Mouse (Mus musculus): ENCODE data around the gene Plcxd2.

Plcxd2 gene

DNA sequence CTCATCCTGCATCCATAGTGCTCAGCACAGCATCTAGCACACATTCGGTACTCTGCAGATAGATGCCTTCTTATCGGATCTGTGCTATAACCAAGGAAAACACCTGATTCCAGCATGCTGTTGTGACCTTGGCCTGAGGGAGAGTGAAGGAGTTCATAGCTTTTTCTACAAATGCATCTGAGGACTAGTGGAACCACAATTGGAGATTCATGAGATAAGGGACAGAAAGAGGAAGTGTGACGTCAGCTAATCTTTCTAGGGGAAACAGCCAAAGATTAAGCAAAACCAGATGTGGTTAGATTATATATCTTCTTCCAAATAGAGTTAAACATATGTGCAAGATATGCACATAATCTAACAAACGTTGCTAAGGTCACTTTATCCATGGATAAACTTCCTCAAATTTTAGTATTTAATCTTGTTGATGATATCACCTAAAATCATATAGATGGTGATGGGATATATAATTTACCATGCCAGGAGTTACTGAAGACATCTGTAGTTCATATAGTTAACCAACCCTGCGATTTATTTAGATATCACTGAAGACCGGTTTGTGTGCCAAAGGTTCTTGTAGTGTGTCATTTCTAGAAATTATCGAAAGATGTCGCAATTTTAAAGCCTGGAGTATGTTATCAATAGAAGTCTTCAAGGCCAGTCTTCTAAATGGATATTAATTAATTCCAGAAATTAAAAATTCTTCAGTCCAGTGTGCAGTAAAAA is 67.7 kb downstream of the Plcxd2 start:
- DNase-seq (ENCODE audit: extremely low read depth, insufficient read length, low spot score): no peak

DNA sequence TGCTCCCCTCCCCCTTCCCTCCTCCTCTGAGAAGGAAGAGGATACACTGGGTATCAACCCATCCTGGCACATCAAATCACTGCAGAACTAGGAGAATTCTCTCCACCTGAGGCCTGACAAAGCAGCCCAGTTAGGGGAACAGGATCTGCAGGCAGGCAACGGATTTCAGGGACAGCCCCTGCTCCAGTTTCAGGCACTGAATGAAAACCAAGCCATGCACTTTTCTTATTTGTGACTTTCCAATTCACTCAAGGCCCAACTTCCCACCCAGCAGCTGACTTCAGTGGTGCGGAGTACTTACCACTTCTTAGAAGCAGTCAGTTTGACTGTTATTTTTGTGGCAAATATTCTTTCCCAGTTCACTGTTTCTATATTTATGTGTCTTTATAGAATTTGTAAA is 69.3 kb downstream of the Plcxd2 start:
- DNase-seq (ENCODE audit: extremely low read depth, insufficient read length, low spot score): no peak

DNA sequence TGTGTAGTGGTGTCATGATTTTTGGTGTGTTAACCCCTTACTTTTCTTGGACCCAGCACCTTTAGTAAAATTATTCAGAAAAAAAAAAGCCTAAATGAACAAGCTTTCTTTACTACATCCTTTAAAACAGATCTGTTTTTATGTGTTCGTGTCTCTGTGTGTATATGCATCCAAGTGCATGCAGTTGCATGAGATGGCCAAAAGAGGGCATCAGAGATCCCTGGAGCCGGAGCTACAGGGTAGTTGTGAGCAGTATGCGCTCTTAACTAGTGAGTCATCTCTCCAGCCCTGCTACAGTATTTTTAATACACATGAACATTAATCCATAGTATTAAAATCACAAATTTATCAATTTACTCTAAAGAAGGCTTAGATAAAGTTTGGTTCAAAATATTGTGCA is 70.6 kb downstream of the Plcxd2 start:
- DNase-seq (ENCODE audit: extremely low read depth, insufficient read length, low spot score): no peak

DNA sequence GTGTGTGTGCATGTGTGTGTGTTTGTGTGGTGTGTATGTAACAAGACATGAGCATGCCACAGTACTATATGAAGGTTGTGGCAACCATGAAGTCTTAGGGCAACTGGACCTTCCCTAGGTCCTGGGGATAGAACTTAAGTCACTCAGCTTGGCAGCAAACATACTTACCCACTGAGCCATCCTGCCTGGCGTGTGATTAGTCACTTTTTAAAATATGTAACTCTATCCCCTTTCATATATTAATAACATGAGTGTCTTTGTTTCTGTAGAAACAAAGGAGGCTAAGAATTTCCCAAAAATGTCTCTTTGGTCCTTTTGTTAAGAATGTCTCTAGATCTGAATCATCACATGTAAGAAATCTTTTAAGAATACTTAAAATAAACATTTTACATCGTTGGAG is 72.6 kb downstream of the Plcxd2 start:
- DNase-seq (ENCODE audit: extremely low read depth, insufficient read length, low spot score): peak; percentile 9

DNA sequence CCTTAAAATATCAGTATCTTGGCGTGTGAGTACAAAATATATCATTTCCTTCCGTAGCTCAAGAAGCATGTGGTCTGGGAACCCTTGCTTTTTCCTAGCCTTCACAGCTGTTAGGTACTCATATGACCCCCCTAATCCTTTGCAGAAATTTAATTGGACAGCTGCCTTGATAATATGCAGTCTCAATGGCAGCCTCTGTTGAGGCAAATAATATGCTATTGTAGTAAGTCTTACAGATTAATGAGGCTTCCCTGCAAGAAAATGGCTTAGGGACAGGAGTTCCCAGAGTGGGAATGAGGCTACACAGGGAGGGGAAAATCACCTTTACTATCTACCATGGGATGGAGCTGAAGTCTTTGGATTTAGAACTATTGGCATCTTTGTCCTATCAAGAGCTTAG is 73.5 kb downstream of the Plcxd2 start:
- DNase-seq (ENCODE audit: extremely low read depth, insufficient read length, low spot score): no peak

DNA sequence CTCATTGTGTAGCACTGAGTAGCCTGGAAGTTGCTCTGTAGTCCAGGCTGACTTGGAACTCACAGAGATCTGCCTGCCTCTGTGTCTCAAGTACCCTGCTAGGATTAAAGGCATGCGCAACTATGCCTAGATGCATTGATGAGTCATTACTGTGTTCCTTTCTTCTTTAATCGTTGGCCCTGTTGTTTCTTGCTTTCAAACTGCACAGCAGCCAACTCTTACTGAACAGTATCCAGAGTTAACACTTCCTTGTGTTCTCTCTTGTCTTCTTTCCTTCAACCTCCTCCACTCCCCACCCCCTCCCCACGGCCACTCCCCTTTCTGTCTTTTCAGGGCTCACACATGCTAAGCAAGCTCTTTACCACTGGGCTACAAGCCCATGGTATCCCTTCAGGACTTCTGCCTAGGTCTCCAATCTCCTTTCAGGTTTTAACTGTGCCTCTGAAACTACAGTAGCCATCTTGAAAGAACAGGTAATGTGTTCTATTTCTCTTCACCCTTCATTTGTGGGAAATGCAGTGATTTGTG is 74.0 kb downstream of the Plcxd2 start:
- peak; percentile 7 for DNase-seq (ENCODE audit: extremely low read depth, insufficient read length, low spot score)

DNA sequence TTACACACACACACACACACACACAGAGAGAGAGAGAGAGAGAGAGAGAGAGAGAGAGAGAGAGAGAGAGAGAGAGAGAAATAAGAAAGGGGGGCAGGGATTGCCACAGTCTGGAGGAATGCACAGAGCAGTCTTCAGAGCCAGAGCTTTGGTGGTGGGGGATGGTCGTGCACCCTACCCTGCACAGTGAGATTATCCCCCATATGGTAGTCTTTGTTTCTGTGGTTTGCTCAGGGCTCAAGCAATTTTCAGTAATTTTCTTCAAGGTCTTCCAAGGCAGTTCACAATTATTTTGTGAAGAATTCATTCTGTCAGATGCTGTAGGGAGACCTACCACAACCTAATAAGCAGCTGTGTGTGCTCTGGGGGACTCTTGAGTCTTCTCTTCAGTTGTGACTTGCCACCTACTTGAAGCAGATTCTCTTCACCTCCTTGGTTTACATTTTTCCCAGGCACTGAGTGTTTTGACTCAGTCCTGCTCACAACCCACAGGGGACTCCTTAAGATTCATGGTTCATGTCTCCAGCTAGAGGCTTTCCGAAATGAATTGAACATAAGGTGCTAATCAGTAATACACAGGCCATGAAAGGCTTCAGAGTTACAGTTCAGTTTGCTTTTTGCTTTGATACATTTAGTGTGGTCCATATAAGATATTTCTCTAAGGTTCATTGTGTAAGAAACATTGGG is 75.2 kb downstream of the Plcxd2 start:
- no peak for DNase-seq (ENCODE audit: extremely low read depth, insufficient read length, low spot score)

DNA sequence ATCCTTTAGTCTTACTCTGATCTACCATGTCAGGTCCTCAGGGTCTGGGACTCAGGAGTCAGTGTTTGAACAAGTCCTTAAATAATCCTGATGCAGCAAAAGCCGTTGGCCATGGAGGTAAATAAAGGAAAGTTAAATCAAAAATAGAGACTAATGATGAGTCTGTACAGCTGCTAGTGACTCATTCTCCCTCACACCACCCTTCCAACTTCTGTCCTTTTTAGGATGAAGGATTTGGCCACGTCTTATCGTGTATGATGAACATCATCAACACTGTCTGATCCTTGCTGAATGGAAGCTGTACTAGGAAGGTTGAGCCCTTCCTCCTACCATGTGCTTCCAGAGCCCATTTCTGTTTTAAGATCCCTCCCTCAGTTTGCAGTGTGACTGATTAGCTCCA is 79.7 kb downstream of the Plcxd2 start:
- peak; percentile 13 for DNase-seq (ENCODE audit: extremely low read depth, insufficient read length, low spot score)

DNA sequence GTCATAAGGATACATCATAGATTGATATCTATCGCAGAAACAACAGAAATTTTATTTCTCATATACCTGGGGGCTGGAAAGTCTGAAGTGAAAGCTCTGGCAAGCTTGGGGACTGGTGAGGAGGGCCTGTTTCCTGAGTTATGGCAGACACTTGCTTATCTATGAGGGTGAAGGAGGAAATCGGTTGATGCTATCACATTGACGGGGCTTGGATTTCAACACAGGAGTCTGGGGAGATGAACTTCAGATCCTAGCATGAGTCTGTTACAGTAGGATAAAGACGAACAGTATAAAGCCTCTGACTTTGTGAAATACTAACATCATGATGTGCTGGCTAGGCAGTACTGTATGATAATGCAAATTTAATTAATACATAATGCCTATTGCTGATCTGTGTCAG is 81.9 kb downstream of the Plcxd2 start:
- no peak for DNase-seq (ENCODE audit: extremely low read depth, insufficient read length, low spot score)

DNA sequence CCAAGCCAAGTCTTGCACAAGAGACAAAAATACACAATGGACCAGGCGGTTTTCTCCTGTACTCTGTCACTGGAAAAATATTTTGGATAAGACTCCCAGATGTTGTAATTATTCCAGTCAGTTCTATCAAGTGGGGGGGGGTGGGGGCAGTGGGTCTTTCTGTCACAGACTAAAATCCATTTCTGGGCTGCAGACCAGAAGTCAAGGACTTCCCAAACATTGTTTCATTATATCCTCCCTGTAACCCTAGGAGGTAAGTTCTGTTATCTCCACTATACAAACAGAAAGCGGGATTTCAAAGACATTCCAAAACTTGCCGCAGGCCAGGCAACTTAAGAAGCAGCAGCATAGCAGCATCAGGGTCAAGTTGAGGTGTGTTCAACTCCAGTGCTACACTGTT is 82.4 kb downstream of the Plcxd2 start:
- no peak for DNase-seq (ENCODE audit: extremely low read depth, insufficient read length, low spot score)

DNA sequence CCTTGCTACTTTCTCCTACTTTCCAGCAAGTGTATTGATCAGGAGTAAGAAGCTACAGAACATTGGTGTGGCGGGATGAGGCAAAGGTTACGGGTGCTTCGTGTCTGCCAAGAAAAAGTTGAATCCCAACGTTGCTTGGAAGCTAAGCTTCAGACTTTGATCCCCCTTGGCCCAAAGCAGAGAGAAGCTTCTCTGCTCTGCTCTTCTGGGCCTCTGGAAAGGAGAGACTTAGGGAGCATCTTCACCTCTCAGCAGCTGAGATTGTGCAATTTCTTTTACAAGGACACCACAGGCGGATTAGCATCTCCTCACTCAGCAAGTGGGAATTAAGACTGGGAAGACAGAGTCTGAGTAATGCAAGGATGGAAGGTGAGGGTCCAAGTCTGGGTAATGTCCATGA is 83.1 kb downstream of the Plcxd2 start:
- no peak for DNase-seq (ENCODE audit: extremely low read depth, insufficient read length, low spot score)

DNA sequence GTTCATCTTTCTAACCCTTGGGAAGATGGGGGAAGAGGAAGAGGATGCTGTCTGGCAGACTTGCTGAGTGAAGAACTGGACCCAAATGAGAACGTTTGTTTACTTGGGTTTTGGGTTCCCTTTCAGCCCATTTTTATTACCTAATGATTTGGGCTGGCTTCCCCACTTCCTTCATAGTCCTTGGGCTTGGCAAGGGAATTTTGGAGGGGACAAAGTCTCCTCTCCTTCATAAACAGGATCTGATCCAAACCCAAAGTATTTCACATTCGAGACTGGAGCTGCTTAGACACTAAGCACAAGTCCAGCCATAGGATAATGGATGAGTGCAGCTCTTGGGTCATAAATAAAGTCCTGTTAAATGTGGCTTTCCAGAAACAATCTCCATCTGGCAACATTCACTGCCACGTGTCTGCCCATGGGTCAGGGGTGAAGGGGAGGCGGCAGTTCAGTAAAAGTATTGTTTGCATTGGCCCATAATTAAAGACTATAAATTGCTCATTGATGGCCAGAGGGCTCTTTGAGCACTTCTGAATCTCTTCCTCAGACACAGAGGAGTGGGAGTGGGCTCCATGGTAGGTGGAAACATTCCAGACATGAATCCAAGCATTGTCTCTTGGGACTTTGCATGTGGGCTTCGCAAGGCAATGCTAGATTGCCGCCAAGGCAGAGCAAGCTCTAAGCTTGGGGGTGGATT is 86.1 kb downstream of the Plcxd2 start:
- DNase-seq (ENCODE audit: extremely low read depth, insufficient read length, low spot score): no peak

DNA sequence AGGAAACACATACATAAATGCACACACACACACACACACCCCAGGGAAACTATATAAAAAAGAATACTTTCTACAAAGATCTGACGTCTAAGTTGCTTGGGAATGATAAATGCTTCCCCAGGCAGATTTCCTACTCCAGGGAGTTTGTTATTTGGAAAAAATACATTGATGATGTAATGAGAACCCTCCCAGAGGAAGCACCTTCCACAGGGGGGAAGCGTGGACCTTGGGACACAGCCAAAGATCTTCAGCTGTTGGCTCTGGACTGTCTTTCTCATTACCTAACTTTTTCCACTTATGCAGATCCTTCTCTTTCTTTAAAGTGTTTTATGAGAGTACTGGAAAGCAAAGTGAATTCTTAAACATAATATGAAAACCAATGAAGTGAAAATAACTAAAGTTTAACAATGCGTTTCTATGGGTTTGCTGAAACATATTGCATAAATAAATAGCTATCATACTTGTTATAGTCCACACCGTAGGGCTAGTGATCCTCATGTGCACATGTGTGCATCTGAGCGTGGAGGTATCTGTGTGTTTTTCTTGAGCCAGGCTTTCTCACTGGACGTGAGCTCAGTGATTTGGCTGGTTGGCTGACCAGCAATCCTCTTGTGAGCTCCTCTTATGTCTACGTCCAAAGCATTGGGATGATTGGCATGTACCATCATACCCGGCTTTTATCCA is 87.3 kb downstream of the Plcxd2 start:
- no peak for DNase-seq (ENCODE audit: extremely low read depth, insufficient read length, low spot score)

DNA sequence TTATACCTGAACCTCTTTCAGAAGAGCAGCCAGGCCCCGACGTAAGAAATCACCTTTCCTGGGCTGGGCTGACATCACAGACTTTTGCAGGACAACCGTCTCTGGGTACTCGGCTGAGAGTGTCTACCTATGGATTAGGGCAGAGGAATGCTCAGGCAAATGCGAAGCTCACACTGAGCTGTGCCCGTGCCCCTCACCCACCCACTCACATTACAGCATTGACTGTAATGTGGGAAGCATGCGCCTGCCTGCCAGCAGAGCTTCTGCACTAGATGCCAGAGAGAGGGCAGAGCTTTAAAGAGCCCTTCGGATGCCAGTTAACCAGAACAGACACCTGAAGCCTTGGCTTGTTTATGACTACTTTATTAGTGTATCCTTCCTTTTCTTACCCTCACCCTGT is 90.4 kb downstream of the Plcxd2 start:
- no peak for DNase-seq (ENCODE audit: extremely low read depth, insufficient read length, low spot score)

All from 3134 (cell line).